Mouse (Mus musculus): ENCODE measurements around the gene Zfp46.

DNA sequence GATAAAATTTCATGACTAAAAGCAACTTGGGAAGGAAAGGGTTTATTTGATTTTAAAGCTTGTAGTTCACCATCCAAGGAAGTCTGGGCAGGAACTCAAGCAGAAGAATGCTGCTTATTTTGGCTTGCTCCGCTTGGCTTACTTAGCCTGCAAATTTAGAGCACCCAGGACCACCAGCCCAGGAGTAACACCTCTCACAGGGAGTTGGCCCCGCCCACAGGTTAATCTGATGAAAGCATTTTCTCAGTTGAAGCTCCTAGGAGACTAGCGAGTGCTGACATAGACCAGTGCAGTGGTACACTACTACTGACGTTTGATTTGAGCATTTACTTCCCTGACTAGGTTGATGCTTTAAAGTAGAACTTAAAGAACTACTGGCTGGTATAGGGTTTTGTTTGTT, 52.6 kb downstream of the Zfp46 start:
- no peak for TF ChIP-seq GATA1 (IDR thresholded peaks at IDR 0.05; ENCODE audit: borderline replicate concordance, low read length)
- no peak for TF ChIP-seq FLI1 (IDR thresholded peaks at IDR 0.05; ENCODE audit: low read length)
